Mouse (Mus musculus) stomach, embryonic 14.5 days (tissue): Measurements from ENCODE around the gene Chpt1. TPM values are rescaled to one million over a fixed set of nuclear protein-coding genes. Genes with fewer than 3 reads are reported as not detected.
"Not testable (repeated sequence)": the region's sequence is repeated elsewhere in the genome, so short reads cannot be mapped to it uniquely, and the experiment has no call there.

Experiments
- ATAC-seq: fragments of 200-750 bp; cut with Nextera tagmentation; 2 replicates; pipeline ENCODE4 v1.8.0; 2017; ENCODE audit warnings: low read depth, moderate TSS enrichment; ENCODE audit not compliant: insufficient number of reproducible peaks, insufficient read depth, low FRiP score
- H3K27ac ChIP-seq: fragments of 300-500 bp; sonication (generic); 2 replicates; pipeline ENCODE4 v1.5.1; 2014; ENCODE audit warnings: mild to moderate bottlenecking, low read length, moderate library complexity, mixed read lengths
- H3K27me3 ChIP-seq: fragments of 300-500 bp; sonication (generic); 2 replicates; pipeline ENCODE4 v1.6.1; 2014; ENCODE audit warnings: low read length, control low read depth, mixed read lengths; ENCODE audit not compliant: control insufficient read depth, insufficient read depth
- H3K36me3 ChIP-seq: fragments of 300-500 bp; sonication (generic); 2 replicates; pipeline ENCODE4 v1.6.1; 2014; ENCODE audit warnings: mild to moderate bottlenecking, control low read depth, low read length, moderate library complexity, mixed read lengths; ENCODE audit not compliant: control insufficient read depth, insufficient read depth
- H3K4me1 ChIP-seq: fragments of 300-500 bp; sonication (generic); 2 replicates; pipeline ENCODE4 v1.6.1; 2014; ENCODE audit warnings: low read length, control low read depth, mixed read lengths; ENCODE audit not compliant: control insufficient read depth, insufficient read depth
- H3K4me2 ChIP-seq: fragments of 300-500 bp; sonication (generic); replicated peaks from 2 replicates; pipeline ENCODE4 v1.6.1; 2014; ENCODE audit warnings: low read depth, low read length, control low read depth
- H3K4me3 ChIP-seq: fragments of 300-500 bp; sonication (generic); 2 replicates; pipeline ENCODE4 v1.5.1; 2014; ENCODE audit warnings: low read depth, low read length, control low read depth
- H3K9ac ChIP-seq: fragments of 300-500 bp; sonication (generic); replicated peaks from 2 replicates; pipeline ENCODE4 v1.6.1; 2014; ENCODE audit warnings: low read depth, mild to moderate bottlenecking, control low read depth, low read length, moderate library complexity, mixed read lengths
- H3K9me3 ChIP-seq: fragments of 300-500 bp; sonication (generic); 2 replicates; pipeline ENCODE4 v1.6.1; 2016; ENCODE audit warnings: low read depth, low read length, control low read depth; ENCODE audit not compliant: control insufficient read depth
- WGBS: fragments of 180-500 bp; shearing (Covaris S2); extraction: QIAGEN DNeasy Blood & Tissue Kit; methylation state at CpG from one replicate; pipeline ENCODE4 v1.1.7; 2014; 5-methylcytosine and 5-hydroxymethylcytosine counted together
- polyA plus RNA-seq: library from polyadenylated mRNA; unstranded; fragments of >200 nt; fragmentation: Nextera tagmentation; extraction: Ambion mirVana; gene quantifications from 2 replicates; pipeline ENCODE4 v1.2.1, GENCODE M21; 2014

The Chpt1 gene
- polyA plus RNA-seq, 1 experiment from 2014 or later = 13.4 TPM

DNA sequence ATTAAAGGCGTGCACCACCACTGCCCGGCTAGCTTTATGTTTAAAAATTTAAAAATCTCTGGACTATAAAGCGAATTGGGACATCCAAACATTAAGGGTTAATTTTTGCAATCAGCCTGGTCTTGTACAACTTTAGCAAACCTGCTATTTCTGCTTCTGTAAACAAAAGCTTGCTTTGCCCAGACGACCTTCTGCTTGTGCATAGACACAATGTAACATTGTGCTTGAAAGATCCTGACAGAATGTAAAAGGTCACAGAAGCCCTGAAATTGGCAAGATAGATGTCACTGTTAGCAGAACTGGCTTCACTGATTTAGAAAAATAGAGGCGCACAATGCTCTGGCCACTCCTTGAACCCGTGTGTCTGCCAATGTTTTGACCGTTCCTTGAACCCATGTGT lies 11.2 kb upstream of the Chpt1 start:
- not testable (repeated sequence) for H3K9me3 ChIP-seq, H3K4me1 ChIP-seq, H3K4me3 ChIP-seq, H3K36me3 ChIP-seq, H3K9ac ChIP-seq, H3K27ac ChIP-seq, ATAC-seq, H3K4me2 ChIP-seq, H3K27me3 ChIP-seq
- 81% methylated on average over 6 of the region's 7 CpGs for WGBS

- H3K36me3 ChIP-seq = no peaks in the 10 kb centered on the region
- H3K9ac ChIP-seq = no peak overlapping the region
- no peak overlapping the region for H3K4me2 ChIP-seq
- WGBS = 55% methylated on average over 2 of the region's 2 CpGs
- no peaks in the 10 kb centered on the region for H3K9me3 ChIP-seq
- H3K4me3 ChIP-seq = no peak overlapping the region
- no peaks in the 10 kb centered on the region for H3K4me1 ChIP-seq
- no peak overlapping the region for H3K27ac ChIP-seq
- no peaks in the 10 kb centered on the region for H3K27me3 ChIP-seq
- no peak for ATAC-seq
Measured at GRCm38 (mm10) chr10:88514495-88514894, 10.6 kb upstream of the Chpt1 start.

- 80% methylated on average over 8 of the region's 8 CpGs for WGBS
- no peak for ATAC-seq
Measured at GRCm38 (mm10) chr10:88513574-88514135, 9.8 kb upstream of the Chpt1 start.

GRCm38 (mm10) chr10:88511355-88511754 lies 7.5 kb upstream of the Chpt1 start:
- no peak for ATAC-seq
- H3K27me3 ChIP-seq = no peaks in the 10 kb centered on the region
- WGBS = 81% methylated on average over 9 of the region's 9 CpGs
- no peak overlapping the region for H3K27ac ChIP-seq
- H3K4me2 ChIP-seq = no peak overlapping the region
- no peak overlapping the region for H3K9ac ChIP-seq
- no peak overlapping the region for H3K4me3 ChIP-seq
- H3K36me3 ChIP-seq = no peaks in the 10 kb centered on the region
- no peaks in the 10 kb centered on the region for H3K9me3 ChIP-seq
- no peaks in the 10 kb centered on the region for H3K4me1 ChIP-seq

More at GRCm38 (mm10) chr10:88513574-88514135, 9.8 kb upstream of the Chpt1 start:
- H3K27me3 ChIP-seq = no peaks in the 10 kb centered on the region
- no peak overlapping the region for H3K9ac ChIP-seq
- no peaks in the 10 kb centered on the region for H3K4me1 ChIP-seq
- no peak overlapping the region for H3K4me2 ChIP-seq
- no peaks in the 10 kb centered on the region for H3K36me3 ChIP-seq
- H3K9me3 ChIP-seq = no peaks in the 10 kb centered on the region
- no peak overlapping the region for H3K4me3 ChIP-seq
- H3K27ac ChIP-seq = no peak overlapping the region

- H3K27ac ChIP-seq = no peak overlapping the region
- no peaks in the 10 kb centered on the region for H3K4me1 ChIP-seq
- no peaks in the 10 kb centered on the region for H3K36me3 ChIP-seq
- H3K9me3 ChIP-seq = no peaks in the 10 kb centered on the region
- no peaks in the 10 kb centered on the region for H3K27me3 ChIP-seq
- no peak overlapping the region for H3K9ac ChIP-seq
- H3K4me2 ChIP-seq = no peak overlapping the region
- no peak for ATAC-seq
- 71% methylated on average over 12 of the region's 12 CpGs for WGBS
- no peak overlapping the region for H3K4me3 ChIP-seq
Measured at GRCm38 (mm10) chr10:88510503-88511271, 6.8 kb upstream of the Chpt1 start.

DNA sequence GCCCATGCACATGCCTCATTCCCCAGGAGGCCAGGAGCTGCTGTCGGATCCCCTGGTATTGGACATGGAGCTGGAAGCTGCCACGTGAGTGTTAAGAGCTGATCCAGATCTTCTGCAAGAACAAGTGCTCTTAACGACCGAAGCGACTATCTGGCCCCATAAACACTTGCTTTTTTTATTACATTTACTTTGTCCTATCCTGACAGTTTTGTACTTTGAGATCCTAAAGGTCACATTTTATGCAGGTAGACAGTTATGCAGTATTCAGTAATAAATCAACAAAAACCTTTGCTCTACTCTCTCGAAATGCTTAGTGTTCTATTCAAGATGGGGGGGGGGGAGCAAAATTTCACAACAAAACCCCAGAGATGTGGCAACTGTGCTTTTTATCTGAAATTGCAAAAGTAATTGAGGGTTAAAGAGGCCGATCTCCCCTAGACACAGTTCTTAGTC lies 3.8 kb upstream of the Chpt1 start:
- Histone ChIP-seq H3K27ac (no peak overlapping the region), H3K9me3 (no peaks in the 10 kb centered on the region), H3K4me1 (peaks cover 5% of the 10 kb centered on the region; the same call in 1 of the 2 replicates), H3K4me3 (no peak overlapping the region), H3K36me3 (no peaks in the 10 kb centered on the region), H3K9ac (no peak overlapping the region), H3K27me3 (no peaks in the 10 kb centered on the region), H3K4me2 (no peak overlapping the region)
- ATAC-seq = no peak
- WGBS = 77% methylated on average over 7 of the region's 7 CpGs

DNA sequence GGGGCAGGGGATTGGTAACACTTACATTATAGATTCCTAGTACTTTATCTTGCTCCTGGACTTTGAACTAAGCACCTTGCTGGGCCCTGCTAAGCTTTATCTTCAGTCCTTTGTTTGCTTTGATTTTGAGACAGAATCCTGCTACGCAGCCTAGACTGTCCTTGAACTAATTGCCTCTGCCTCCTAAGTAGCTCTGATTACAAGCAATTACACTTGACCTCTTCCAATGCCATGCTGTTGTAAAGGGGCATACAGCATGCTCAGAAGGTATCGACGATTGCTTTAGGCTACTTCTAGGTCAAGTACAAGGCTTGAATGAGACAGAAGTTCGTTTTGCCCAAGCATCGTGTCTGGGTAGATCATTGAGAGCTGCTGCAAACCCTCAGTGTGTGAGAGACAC lies 1.4 kb upstream of the Chpt1 start:
- Histone ChIP-seq H3K27me3 (no peaks in the 10 kb centered on the region), H3K9ac (no peak overlapping the region), H3K36me3 (no peaks in the 10 kb centered on the region), H3K4me2 (no peak overlapping the region), H3K9me3 (no peaks in the 10 kb centered on the region), H3K27ac (no peak overlapping the region), H3K4me1 (peaks cover 9% of the 10 kb centered on the region; the same call in 1 of the 2 replicates), H3K4me3 (no peak overlapping the region)
- 71% methylated on average over 5 of the region's 5 CpGs for WGBS
- no peak for ATAC-seq

DNA sequence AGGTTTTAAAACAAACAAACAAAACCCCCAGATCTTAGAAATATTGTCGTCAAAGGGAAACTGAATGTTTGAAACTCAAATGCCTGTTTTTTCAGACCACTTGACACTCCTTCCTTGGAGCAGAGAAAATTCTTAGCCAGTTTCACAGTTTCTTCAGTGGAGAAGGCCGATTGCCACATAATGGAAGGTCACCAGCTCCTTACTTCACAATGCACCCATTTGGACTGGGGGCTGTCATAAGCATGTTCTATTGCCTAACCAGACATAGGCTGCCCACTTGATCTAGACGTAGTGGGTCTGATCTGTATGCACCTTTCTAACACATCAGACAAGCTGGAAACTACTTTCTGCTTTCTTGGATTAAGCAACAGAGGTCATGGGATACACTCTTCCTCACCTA lies 608 bp upstream of the Chpt1 start:
- H3K27ac ChIP-seq = no peak overlapping the region
- WGBS = 52% methylated on average over 3 of the region's 3 CpGs
- no peaks in the 10 kb centered on the region for H3K36me3 ChIP-seq
- H3K4me3 ChIP-seq = peak overlapping the region; percentile 75; the same call in 1 of the 2 replicates
- no peak for ATAC-seq
- H3K9me3 ChIP-seq = no peaks in the 10 kb centered on the region
- H3K9ac ChIP-seq = no peak overlapping the region
- peak overlapping the region; percentile 66; the same call in 1 of the 2 replicates for H3K4me2 ChIP-seq
- H3K4me1 ChIP-seq = peaks cover 9% of the 10 kb centered on the region; the same call in 1 of the 2 replicates
- no peaks in the 10 kb centered on the region for H3K27me3 ChIP-seq
